Mouse (Mus musculus): Measurements from ENCODE around the gene Alpk1. TPM values are rescaled to one million over a fixed set of nuclear protein-coding genes. Genes with fewer than 3 reads are reported as not detected.

The Alpk1 gene
- polyA plus RNA-seq, 1 experiment from 2014 or later = 1.3 TPM

DNA sequence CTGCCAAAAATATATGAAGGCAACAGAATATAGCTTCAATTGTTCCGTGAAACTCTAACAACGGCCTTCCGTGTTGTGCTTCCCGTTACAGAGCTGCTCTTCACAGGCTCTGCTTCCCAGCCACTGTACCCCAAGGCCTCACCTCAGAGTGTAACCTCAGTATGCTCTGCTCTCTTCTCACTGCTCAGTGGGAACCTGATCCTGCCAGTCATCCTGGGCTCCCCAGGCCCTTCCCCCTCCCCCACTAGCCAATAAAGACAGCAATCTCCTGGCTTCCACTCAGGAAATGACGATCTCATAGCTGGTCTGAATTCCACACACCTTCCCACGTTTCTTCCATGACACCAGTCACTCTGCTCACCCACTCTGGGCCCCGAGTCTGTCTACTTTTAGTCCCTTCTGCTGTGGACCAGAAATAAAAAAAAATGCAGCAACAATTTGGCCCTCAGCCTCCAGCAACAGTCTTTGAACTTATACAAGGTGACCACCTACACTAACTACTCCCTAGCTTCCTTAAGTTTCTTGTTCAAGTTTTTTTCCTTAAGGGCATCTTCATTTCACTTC, 36.9 kb upstream of the Alpk1 start:
- WGBS = 76% methylated on average over 7 of the region's 7 CpGs
- H3K4me1 ChIP-seq (replicated peaks; ENCODE audit: control insufficient read depth, insufficient read depth, low read length) = no peaks in the 10 kb centered on the region
- DNase-seq (ENCODE audit: low spot score) (no peak), ATAC-seq (replicated peaks; ENCODE audit: low FRiP score) (no peak)
- no peak overlapping the region for H3K4me3 ChIP-seq (ENCODE audit: low read depth, low read length)
- no peaks in the 10 kb centered on the region for H3K9me3 ChIP-seq (ENCODE audit: control insufficient read depth, low read length)
- no peak overlapping the region for H3K9ac ChIP-seq (ENCODE audit: low read length)
- H3K4me2 ChIP-seq (ENCODE audit: low read depth, low read length, severe bottlenecking) = no peak overlapping the region
- H3K36me3 ChIP-seq (ENCODE audit: control insufficient read depth, insufficient read depth, low read length) = peaks cover 3% of the 10 kb centered on the region; the same call in 1 of the 2 replicates
- H3K27me3 ChIP-seq (ENCODE audit: control insufficient read depth, insufficient read depth, low read length) = no peaks in the 10 kb centered on the region
- H3K27ac ChIP-seq (ENCODE audit: low read depth, low read length) = no peak overlapping the region

DNA sequence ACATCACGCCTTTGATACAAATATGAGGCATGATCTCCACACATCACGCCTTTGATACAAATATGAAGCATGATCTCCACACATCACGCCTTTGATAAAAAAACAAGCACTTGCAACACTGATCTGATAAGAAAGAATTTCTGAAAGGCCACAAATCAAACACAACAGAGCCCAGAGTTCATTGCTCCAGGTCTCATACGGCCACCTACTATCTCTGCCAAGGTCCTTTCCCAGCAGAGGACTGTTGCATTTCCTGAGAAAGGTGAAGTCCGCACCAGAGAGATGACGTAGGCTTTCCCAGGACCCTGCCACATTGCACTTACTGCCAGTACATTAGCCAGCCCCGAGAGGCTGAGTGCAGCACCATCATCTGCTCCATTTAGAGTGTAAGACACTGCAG, 28.8 kb upstream of the Alpk1 start:
- DNase-seq (ENCODE audit: low spot score) = no peak
- H3K4me2 ChIP-seq (ENCODE audit: low read depth, low read length, severe bottlenecking) = no peak overlapping the region
- no peaks in the 10 kb centered on the region for H3K27me3 ChIP-seq (ENCODE audit: control insufficient read depth, insufficient read depth, low read length)
- H3K9me3 ChIP-seq (ENCODE audit: control insufficient read depth, low read length) = no peaks in the 10 kb centered on the region
- no peak overlapping the region for H3K9ac ChIP-seq (ENCODE audit: low read length)
- H3K27ac ChIP-seq (ENCODE audit: low read depth, low read length) = no peak overlapping the region
- no peak overlapping the region for H3K4me3 ChIP-seq (ENCODE audit: low read depth, low read length)
- no peaks in the 10 kb centered on the region; the same call in none of the 2 replicates for H3K36me3 ChIP-seq (ENCODE audit: control insufficient read depth, insufficient read depth, low read length)
- no peak for ATAC-seq (replicated peaks; ENCODE audit: low FRiP score)
- 92% methylated on average over 7 of the region's 7 CpGs for WGBS
- no peaks in the 10 kb centered on the region for H3K4me1 ChIP-seq (replicated peaks; ENCODE audit: control insufficient read depth, insufficient read depth, low read length)

DNA sequence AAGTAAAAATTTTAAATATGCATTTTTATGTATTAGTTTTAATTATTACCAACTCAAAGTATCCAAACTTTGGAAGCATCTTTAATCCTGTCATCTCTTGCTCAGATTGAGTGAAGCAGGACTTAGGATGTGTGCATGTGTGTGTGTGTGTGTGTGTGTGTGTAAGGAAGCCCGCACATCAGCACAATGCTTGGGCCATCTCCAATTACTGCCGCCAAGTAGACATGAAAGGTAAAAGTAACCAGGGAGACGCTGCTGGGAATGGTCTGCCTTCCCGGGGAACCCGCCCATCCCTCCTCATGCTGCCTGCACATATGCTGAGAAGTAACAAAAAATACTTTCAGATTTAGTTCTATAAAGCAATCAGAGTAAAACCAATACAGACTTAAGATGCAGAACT, 27.5 kb upstream of the Alpk1 start:
- Histone ChIP-seq H3K27ac (ENCODE audit: low read depth, low read length) (no peak overlapping the region), H3K4me3 (ENCODE audit: low read depth, low read length) (no peak overlapping the region), H3K27me3 (ENCODE audit: control insufficient read depth, insufficient read depth, low read length) (no peaks in the 10 kb centered on the region), H3K4me1 (replicated peaks; ENCODE audit: control insufficient read depth, insufficient read depth, low read length) (no peaks in the 10 kb centered on the region), H3K9ac (ENCODE audit: low read length) (no peak overlapping the region), H3K4me2 (ENCODE audit: low read depth, low read length, severe bottlenecking) (no peak overlapping the region), H3K36me3 (ENCODE audit: control insufficient read depth, insufficient read depth, low read length) (no peaks in the 10 kb centered on the region; the same call in none of the 2 replicates), H3K9me3 (ENCODE audit: control insufficient read depth, low read length) (no peaks in the 10 kb centered on the region)
- DNase-seq (ENCODE audit: low spot score) (no peak), ATAC-seq (replicated peaks; ENCODE audit: low FRiP score) (peak; percentile 59; the same call in 1 of the 2 replicates)
- WGBS = 37% methylated on average over 5 of the region's 5 CpGs

DNA sequence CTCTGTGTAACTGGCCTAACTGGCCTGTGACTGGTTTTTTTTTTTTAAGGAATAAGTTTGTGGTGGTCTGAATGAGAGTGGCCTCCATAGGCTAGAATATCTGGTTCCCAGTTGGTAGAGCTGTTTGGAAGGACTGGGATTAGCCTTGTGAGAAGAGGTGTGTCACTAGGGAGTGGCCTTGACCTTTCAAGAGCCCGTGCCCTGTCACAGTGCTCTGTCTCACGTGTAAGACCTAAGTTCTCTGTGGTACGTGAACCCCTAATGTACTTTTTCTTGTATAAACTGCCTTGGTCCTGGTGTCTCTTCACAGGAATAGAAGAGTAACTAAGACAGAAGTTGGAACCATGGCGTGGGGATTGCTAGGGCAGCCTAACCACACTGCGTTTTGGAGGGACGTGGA, 25.7 kb upstream of the Alpk1 start:
- WGBS = 94% methylated on average over 6 of the region's 6 CpGs
- H3K36me3 ChIP-seq (ENCODE audit: control insufficient read depth, insufficient read depth, low read length) = no peaks in the 10 kb centered on the region; the same call in 1 of the 2 replicates

DNA sequence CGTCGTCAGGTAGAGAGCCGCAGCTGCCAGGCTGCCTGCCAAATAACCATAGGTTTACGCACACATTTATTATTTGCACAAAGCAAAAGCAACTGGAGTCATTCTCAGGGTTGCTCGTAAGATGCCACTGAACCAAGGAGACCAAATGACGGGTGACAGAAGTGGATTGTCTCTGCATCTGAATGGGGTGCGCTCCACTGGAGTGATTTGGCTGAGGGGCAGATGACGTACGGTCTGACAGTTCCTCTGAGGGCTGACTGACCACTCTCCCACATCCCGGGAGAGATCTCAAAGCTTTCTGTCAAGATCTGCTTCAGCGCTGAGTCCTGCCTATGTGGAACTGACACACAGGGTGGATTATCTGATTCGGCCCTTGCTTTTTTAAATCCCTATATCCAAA, 24.7 kb upstream of the Alpk1 start:
- Histone ChIP-seq H3K9ac (ENCODE audit: low read length) (no peak overlapping the region), H3K27ac (ENCODE audit: low read depth, low read length) (no peak overlapping the region), H3K9me3 (ENCODE audit: control insufficient read depth, low read length) (no peaks in the 10 kb centered on the region), H3K36me3 (ENCODE audit: control insufficient read depth, insufficient read depth, low read length) (no peaks in the 10 kb centered on the region; the same call in 1 of the 2 replicates), H3K27me3 (ENCODE audit: control insufficient read depth, insufficient read depth, low read length) (no peaks in the 10 kb centered on the region), H3K4me2 (ENCODE audit: low read depth, low read length, severe bottlenecking) (no peak overlapping the region), H3K4me1 (replicated peaks; ENCODE audit: control insufficient read depth, insufficient read depth, low read length) (no peaks in the 10 kb centered on the region), H3K4me3 (ENCODE audit: low read depth, low read length) (no peak overlapping the region)
- WGBS = 84% methylated on average over 12 of the region's 12 CpGs
- no peak for ATAC-seq (replicated peaks; ENCODE audit: low FRiP score)
- peak; percentile 38 for DNase-seq (ENCODE audit: low spot score)

More for the DNA sequence above, 25.7 kb upstream of the Alpk1 start:
- H3K9ac ChIP-seq (ENCODE audit: low read length) = no peak overlapping the region
- no peaks in the 10 kb centered on the region for H3K4me1 ChIP-seq (replicated peaks; ENCODE audit: control insufficient read depth, insufficient read depth, low read length)
- no peaks in the 10 kb centered on the region for H3K9me3 ChIP-seq (ENCODE audit: control insufficient read depth, low read length)
- no peak overlapping the region for H3K27ac ChIP-seq (ENCODE audit: low read depth, low read length)
- no peak for DNase-seq (ENCODE audit: low spot score)
- H3K4me2 ChIP-seq (ENCODE audit: low read depth, low read length, severe bottlenecking) = no peak overlapping the region
- no peak for ATAC-seq (replicated peaks; ENCODE audit: low FRiP score)
- H3K4me3 ChIP-seq (ENCODE audit: low read depth, low read length) = no peak overlapping the region
- H3K27me3 ChIP-seq (ENCODE audit: control insufficient read depth, insufficient read depth, low read length) = no peaks in the 10 kb centered on the region

DNA sequence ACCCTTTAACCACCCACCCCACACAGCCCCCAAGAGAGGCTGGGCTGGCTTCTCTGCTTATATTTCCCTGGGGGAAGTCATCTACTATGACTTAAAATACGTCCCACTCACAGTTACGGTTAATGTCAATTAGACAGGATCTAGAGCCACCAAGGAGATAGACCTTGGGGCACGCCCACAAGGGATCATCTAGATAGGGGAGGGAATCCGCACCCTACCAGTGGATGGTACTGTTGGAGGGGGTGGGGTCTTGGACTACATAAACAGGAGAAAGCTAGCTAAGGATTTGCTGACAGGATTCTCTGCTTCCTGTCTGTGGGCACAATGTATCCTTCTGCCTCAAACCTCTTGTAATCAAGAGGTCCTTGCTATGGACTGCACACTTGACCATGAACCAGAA, 24.1 kb upstream of the Alpk1 start:
- WGBS = 91% methylated on average over 4 of the region's 4 CpGs
- Histone ChIP-seq H3K9ac (ENCODE audit: low read length) (no peak overlapping the region), H3K27ac (ENCODE audit: low read depth, low read length) (no peak overlapping the region), H3K4me3 (ENCODE audit: low read depth, low read length) (no peak overlapping the region), H3K36me3 (ENCODE audit: control insufficient read depth, insufficient read depth, low read length) (no peaks in the 10 kb centered on the region; the same call in 1 of the 2 replicates), H3K9me3 (ENCODE audit: control insufficient read depth, low read length) (no peaks in the 10 kb centered on the region), H3K27me3 (ENCODE audit: control insufficient read depth, insufficient read depth, low read length) (no peaks in the 10 kb centered on the region), H3K4me2 (ENCODE audit: low read depth, low read length, severe bottlenecking) (no peak overlapping the region), H3K4me1 (replicated peaks; ENCODE audit: control insufficient read depth, insufficient read depth, low read length) (no peaks in the 10 kb centered on the region)
- DNase-seq (ENCODE audit: low spot score) (peak; percentile 20), ATAC-seq (replicated peaks; ENCODE audit: low FRiP score) (no peak)

DNA sequence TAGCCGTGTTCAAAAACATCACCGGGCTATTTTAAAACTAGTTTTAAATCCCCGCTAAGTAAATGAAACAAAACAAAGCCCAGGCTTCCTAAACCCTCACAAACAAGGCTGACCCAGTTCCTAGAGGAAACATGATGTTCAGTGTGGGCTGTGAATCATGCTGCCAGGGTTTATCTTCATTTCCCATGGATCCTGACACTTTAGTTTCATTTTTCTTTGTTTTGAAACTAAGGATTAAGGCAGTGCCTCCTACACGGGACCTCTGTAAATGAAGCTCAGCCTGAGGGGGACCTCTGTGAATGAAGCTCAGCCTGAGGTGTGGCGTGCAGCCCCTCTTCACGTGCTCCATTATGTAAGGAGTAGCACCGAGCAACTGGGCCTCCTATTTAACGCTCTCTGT, 22.5 kb upstream of the Alpk1 start:
- no peaks in the 10 kb centered on the region for H3K36me3 ChIP-seq (ENCODE audit: control insufficient read depth, insufficient read depth, low read length)
- H3K9ac ChIP-seq (ENCODE audit: low read length) = no peak overlapping the region
- WGBS = 46% methylated on average over 8 of the region's 8 CpGs
- H3K4me3 ChIP-seq (ENCODE audit: low read depth, low read length) = no peak overlapping the region
- H3K9me3 ChIP-seq (ENCODE audit: control insufficient read depth, low read length) = no peaks in the 10 kb centered on the region
- no peak for ATAC-seq (replicated peaks; ENCODE audit: low FRiP score)
- no peaks in the 10 kb centered on the region for H3K27me3 ChIP-seq (ENCODE audit: control insufficient read depth, insufficient read depth, low read length)
- H3K4me2 ChIP-seq (ENCODE audit: low read depth, low read length, severe bottlenecking) = no peak overlapping the region
- H3K27ac ChIP-seq (ENCODE audit: low read depth, low read length) = no peak overlapping the region
- H3K4me1 ChIP-seq (replicated peaks; ENCODE audit: control insufficient read depth, insufficient read depth, low read length) = no peaks in the 10 kb centered on the region
- peak; percentile 46 for DNase-seq (ENCODE audit: low spot score)

DNA sequence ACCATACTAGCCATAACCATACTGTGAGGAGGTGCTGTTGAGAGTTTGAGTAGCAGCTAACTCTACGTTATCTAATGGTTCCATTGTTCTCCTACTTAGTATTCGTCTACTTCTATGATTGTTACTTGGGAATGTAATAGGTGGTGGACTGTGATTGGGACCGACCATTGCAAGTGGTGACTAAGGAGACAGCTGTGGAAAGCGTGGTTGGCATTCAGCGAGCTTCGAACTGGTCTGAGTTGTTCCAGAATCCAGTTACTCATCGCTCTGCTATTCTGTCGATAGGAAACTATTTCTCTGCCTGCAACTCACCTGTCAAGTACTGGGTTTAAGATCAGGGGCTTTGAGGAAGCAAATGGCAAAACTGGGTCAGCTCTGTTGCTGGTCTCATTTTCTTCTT, 20.8 kb upstream of the Alpk1 start:
- Histone ChIP-seq H3K27ac (ENCODE audit: low read depth, low read length) (no peak overlapping the region), H3K4me2 (ENCODE audit: low read depth, low read length, severe bottlenecking) (no peak overlapping the region), H3K9me3 (ENCODE audit: control insufficient read depth, low read length) (no peaks in the 10 kb centered on the region), H3K27me3 (ENCODE audit: control insufficient read depth, insufficient read depth, low read length) (no peaks in the 10 kb centered on the region), H3K9ac (ENCODE audit: low read length) (no peak overlapping the region), H3K4me3 (ENCODE audit: low read depth, low read length) (no peak overlapping the region), H3K36me3 (ENCODE audit: control insufficient read depth, insufficient read depth, low read length) (no peaks in the 10 kb centered on the region), H3K4me1 (replicated peaks; ENCODE audit: control insufficient read depth, insufficient read depth, low read length) (no peaks in the 10 kb centered on the region)
- ATAC-seq (replicated peaks; ENCODE audit: low FRiP score) (no peak), DNase-seq (ENCODE audit: low spot score) (peak; percentile 23)
- WGBS = 92% methylated on average over 8 of the region's 8 CpGs

DNA sequence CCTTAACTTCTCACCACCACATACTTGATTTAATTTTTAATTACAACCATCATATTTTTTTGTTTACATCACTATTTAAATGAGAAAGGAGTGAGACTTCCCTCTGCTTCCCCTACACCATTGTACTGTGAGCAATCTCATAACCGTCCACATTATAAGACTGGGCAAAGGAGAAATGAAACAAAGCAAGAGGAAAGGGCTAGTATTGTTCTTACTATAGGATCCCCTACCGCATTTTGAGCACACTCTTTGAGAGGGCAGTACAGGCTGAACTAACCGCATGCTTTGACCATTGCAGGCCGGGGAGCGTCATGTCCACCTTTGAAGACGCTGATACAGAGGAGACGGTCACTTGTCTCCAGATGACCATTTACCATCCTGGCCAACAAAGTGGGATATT, 15.9 kb upstream of the Alpk1 start:
- no peak for ATAC-seq (replicated peaks; ENCODE audit: low FRiP score)
- Histone ChIP-seq H3K4me1 (replicated peaks; ENCODE audit: control insufficient read depth, insufficient read depth, low read length) (no peaks in the 10 kb centered on the region; the same call in 1 of the 2 replicates), H3K27me3 (ENCODE audit: control insufficient read depth, insufficient read depth, low read length) (peaks cover 3% of the 10 kb centered on the region; the same call in 1 of the 2 replicates), H3K9me3 (ENCODE audit: control insufficient read depth, low read length) (no peaks in the 10 kb centered on the region), H3K4me3 (ENCODE audit: low read depth, low read length) (no peak overlapping the region), H3K4me2 (ENCODE audit: low read depth, low read length, severe bottlenecking) (no peak overlapping the region), H3K36me3 (ENCODE audit: control insufficient read depth, insufficient read depth, low read length) (no peaks in the 10 kb centered on the region), H3K27ac (ENCODE audit: low read depth, low read length) (no peak overlapping the region), H3K9ac (ENCODE audit: low read length) (no peak overlapping the region)
- 95% methylated on average over 7 of the region's 7 CpGs for WGBS
- DNase-seq (ENCODE audit: low spot score) = no peak
